Mouse (Mus musculus): ENCODE data around the gene Arpc1b.

- TF ChIP-seq CTCF (IDR thresholded peaks at IDR 0.05; ENCODE audit: low read depth) (no peak), EP300 (IDR thresholded peaks at IDR 0.05; ENCODE audit: low read depth) (no peak)
These were observed 12.6 kb downstream of the Arpc1b start for GRCm38 (mm10) chr5:145126580-145126979.

Data from liver, embryonic 14.5 days (tissue).